Mouse (Mus musculus) liver, postnatal 0 days (tissue): ENCODE data around the gene Cldn34b2. TPM values are rescaled to one million over a fixed set of nuclear protein-coding genes. Genes with fewer than 3 reads are reported as not detected.

Experiments
- polyA plus RNA-seq: library from polyadenylated mRNA; unstranded; fragments of >200 nt; fragmentation: Nextera tagmentation; extraction: Ambion mirVana; gene quantifications from 2 replicates; pipeline ENCODE4 v1.2.1, GENCODE M21; 2015

Gene Cldn34b2
- polyA plus RNA-seq, 1 experiment from 2014 or later, result not detected

Other genes starting within 250 kb of the Cldn34b2 start
- gene Cldn34b1, start 238.1 kb downstream of the Cldn34b2 start, polyA plus RNA-seq, result not detected in 2 replicates
- gene Magea6, start 192.4 kb downstream of the Cldn34b2 start, polyA plus RNA-seq, result not detected in 2 replicates
- not detected in 2 replicates for gene Magea3, start 178.9 kb downstream of the Cldn34b2 start, polyA plus RNA-seq
- not detected in 2 replicates for gene Magea8, start 132.6 kb downstream of the Cldn34b2 start, polyA plus RNA-seq
- not detected in 2 replicates for gene Magea5, start 65.3 kb downstream of the Cldn34b2 start, polyA plus RNA-seq
- not detected in 2 replicates for gene Magea1, start 38.6 kb downstream of the Cldn34b2 start, polyA plus RNA-seq
- gene Magea2, start 34.7 kb downstream of the Cldn34b2 start, polyA plus RNA-seq, result not detected in 2 replicates
- 179 and 186 TPM in 2 replicates for gene Sat1, start 88.0 kb upstream of the Cldn34b2 start, polyA plus RNA-seq
- gene Acot9, start 134.0 kb upstream of the Cldn34b2 start, polyA plus RNA-seq, result 8.5 and 9.1 TPM in 2 replicates
- 234 and 235 TPM in 2 replicates for gene Prdx4, start 212.3 kb upstream of the Cldn34b2 start, polyA plus RNA-seq